Mouse (Mus musculus): ENCODE data around the gene Aldoc. TPM values are rescaled to one million over a fixed set of nuclear protein-coding genes. Genes with fewer than 3 reads are reported as not detected.

Gene Aldoc
- polyA plus RNA-seq, 1 experiment = 2,621 TPM

GRCm38 (mm10) chr11:78324000-78324785 is 1.4 kb downstream of the Aldoc start:
- peak; percentile 52 to 62 for DNase-seq
- TF ChIP-seq POLR2A (IDR thresholded peaks at IDR 0.05; ENCODE audit: borderline replicate concordance, insufficient read depth, low read length) (no peak), CTCF (IDR thresholded peaks at IDR 0.05; ENCODE audit: borderline replicate concordance, insufficient read depth, low read depth, low read length) (no peak)
- Histone ChIP-seq H3K27me3 (ENCODE audit: control insufficient read depth, insufficient read depth, low read length) (no peaks in the 10 kb centered on the region), H3K4me1 (ENCODE audit: control insufficient read depth, insufficient read depth, low read length) (peaks cover 8% of the 10 kb centered on the region), H3K4me3 (replicated peaks; ENCODE audit: insufficient read depth, low read depth, low read length) (peak overlapping the region; percentile 14), H3K27ac (ENCODE audit: insufficient read depth, low read length) (0 out of 2 replicates have a peak overlapping the region, but pooled peaks have one; percentile 0)
- WGBS = 24% methylated on average over 15 of the region's 15 CpGs

DNA sequence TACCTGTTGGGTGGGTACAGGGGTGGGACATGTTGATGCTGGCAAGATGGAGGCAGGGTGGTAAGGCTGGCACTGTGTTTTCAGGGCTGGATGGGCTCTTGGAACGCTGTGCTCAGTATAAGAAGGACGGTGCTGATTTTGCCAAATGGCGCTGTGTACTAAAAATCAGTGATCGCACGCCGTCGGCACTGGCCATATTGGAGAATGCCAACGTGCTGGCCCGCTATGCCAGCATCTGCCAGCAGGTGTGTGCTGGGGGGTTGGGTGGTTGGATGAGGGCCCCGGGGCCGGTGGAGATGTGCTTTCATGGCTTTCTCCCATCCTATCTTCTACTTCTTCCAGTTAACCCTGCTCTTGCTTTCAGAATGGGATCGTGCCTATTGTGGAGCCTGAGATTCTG is 2.2 kb downstream of the Aldoc start:
- H3K27ac ChIP-seq (ENCODE audit: insufficient read depth, low read length) = 0 out of 2 replicates have a peak overlapping the region, but pooled peaks have one; percentile 0
- H3K4me1 ChIP-seq (ENCODE audit: control insufficient read depth, insufficient read depth, low read length) = peaks cover 8% of the 10 kb centered on the region
- WGBS = 25% methylated on average over 12 of the region's 12 CpGs
- no peak for TF ChIP-seq POLR2A (IDR thresholded peaks at IDR 0.05; ENCODE audit: borderline replicate concordance, insufficient read depth, low read length)
- no peak for TF ChIP-seq CTCF (IDR thresholded peaks at IDR 0.05; ENCODE audit: borderline replicate concordance, insufficient read depth, low read depth, low read length)
- H3K4me3 ChIP-seq (replicated peaks; ENCODE audit: insufficient read depth, low read depth, low read length) = peak overlapping the region; percentile 14
- no peaks in the 10 kb centered on the region for H3K27me3 ChIP-seq (ENCODE audit: control insufficient read depth, insufficient read depth, low read length)
- DNase-seq = peak in 1 of 2 experiments; percentile 37

- DNase-seq = no peak
- Histone ChIP-seq H3K4me1 (ENCODE audit: control insufficient read depth, insufficient read depth, low read length) (peaks cover 8% of the 10 kb centered on the region), H3K27ac (ENCODE audit: insufficient read depth, low read length) (no peak overlapping the region), H3K4me3 (replicated peaks; ENCODE audit: insufficient read depth, low read depth, low read length) (no peak overlapping the region), H3K27me3 (ENCODE audit: control insufficient read depth, insufficient read depth, low read length) (no peaks in the 10 kb centered on the region)
- no peak for TF ChIP-seq POLR2A (IDR thresholded peaks at IDR 0.05; ENCODE audit: borderline replicate concordance, insufficient read depth, low read length)
- TF ChIP-seq CTCF (IDR thresholded peaks at IDR 0.05; ENCODE audit: borderline replicate concordance, insufficient read depth, low read depth, low read length) = no peak
- WGBS = 89% methylated on average over 4 of the region's 4 CpGs
Observed at GRCm38 (mm10) chr11:78327215-78327614, 4.4 kb downstream of the Aldoc start.

DNA sequence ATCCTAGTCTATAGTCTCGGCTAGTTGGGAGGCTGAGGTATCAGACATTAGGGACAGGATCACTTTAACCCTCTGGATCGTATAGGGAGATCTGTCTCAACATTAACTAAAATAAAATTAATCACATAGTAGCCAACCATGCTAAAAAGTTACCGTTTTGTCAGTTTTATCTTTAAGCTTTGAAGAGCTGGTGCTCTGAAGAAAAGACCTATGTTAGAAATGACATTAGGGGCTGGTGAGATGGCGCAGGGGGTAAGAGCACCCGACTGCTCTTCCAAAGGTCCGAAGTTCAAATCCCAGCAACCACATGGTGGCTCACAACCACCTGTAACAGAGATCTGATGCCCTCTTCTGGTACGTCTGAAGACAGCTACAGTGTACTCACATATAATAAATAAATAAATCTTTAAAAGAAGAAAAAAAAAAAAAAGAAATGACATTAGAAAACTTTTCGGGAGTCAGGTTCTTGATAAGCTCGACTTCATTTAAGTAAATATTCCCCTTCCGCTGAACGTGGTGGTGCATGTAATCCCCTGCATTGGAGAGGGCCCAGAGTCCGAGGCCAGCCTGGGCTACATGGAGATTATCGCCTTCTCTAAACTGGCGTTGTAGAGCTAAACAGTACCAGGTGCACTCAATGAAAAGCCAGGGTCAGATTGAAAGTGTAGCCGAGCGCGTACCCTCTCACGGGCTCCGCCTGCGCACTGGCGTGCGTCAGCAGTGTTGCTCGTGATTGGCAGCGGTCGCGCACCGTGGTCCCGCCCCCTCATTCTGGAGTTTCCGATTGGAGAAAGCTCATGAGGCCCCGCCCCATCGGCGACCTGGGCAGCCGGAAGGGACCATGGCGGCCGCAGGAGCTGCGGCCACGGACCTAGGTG is 5.1 kb downstream of the Aldoc start, which contains the start of gene Pigs:
Gene Pigs (plus strand): TSS at position 782 of the 878 bp plus-strand sequence.
- TF ChIP-seq CTCF (IDR thresholded peaks at IDR 0.05; ENCODE audit: borderline replicate concordance, insufficient read depth, low read depth, low read length) (no peak), POLR2A (IDR thresholded peaks at IDR 0.05; ENCODE audit: borderline replicate concordance, insufficient read depth, low read length) (peak; percentile 90)
- Histone ChIP-seq H3K4me1 (ENCODE audit: control insufficient read depth, insufficient read depth, low read length) (peaks cover 8% of the 10 kb centered on the region), H3K4me3 (replicated peaks; ENCODE audit: insufficient read depth, low read depth, low read length) (peak within 1 kb of the TSS; percentile 93), H3K27me3 (ENCODE audit: control insufficient read depth, insufficient read depth, low read length) (no peaks in the 10 kb centered on the region), H3K27ac (ENCODE audit: insufficient read depth, low read length) (0 out of 2 replicates have a peak within 1 kb of the TSS, but pooled peaks have one; percentile 55)
- peak; percentile 98 for DNase-seq
- WGBS = 11% methylated on average over 37 of the region's 37 CpGs

DNA sequence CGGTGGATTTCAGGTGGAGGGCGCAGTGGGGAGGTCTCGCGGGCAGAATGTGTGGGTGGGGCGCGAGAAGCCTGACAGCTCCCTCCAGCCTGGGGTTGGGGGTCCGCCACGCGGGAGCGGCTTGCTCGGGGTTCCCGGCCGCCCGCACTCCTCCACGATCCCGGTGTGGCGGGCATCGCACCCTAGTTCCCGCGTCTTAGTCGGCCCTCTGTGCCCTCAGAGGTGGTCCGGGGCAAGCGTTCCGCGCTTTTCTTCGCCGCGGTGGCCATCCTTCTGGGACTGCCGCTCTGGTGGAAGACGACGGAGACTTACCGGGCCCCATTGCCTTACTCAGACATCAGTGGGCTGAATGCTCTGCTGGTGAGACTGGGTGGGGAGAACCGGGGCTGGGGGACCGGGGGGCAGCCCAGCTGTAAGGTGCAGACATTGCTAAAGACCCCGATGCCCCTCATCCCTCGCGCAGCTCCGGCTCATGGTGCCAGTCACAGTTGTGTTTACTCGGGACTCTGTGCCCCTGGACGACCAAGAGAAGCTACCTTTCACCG is 5.8 kb downstream of the Aldoc start:
- H3K4me3 ChIP-seq (replicated peaks; ENCODE audit: insufficient read depth, low read depth, low read length) = peak overlapping the region; percentile 93
- peaks cover 8% of the 10 kb centered on the region for H3K4me1 ChIP-seq (ENCODE audit: control insufficient read depth, insufficient read depth, low read length)
- 0 out of 2 replicates have a peak overlapping the region, but pooled peaks have one; percentile 15 for H3K27ac ChIP-seq (ENCODE audit: insufficient read depth, low read length)
- WGBS = under 1% methylated on average over 40 of the region's 41 CpGs
- TF ChIP-seq POLR2A (IDR thresholded peaks at IDR 0.05; ENCODE audit: borderline replicate concordance, insufficient read depth, low read length) (no peak), CTCF (IDR thresholded peaks at IDR 0.05; ENCODE audit: borderline replicate concordance, insufficient read depth, low read depth, low read length) (no peak)
- H3K27me3 ChIP-seq (ENCODE audit: control insufficient read depth, insufficient read depth, low read length) = no peaks in the 10 kb centered on the region
- DNase-seq = no peak

GRCm38 (mm10) chr11:78332676-78333075 is 9.9 kb downstream of the Aldoc start:
- 92% methylated on average over 12 of the region's 12 CpGs for WGBS
- H3K4me3 ChIP-seq (replicated peaks; ENCODE audit: insufficient read depth, low read depth, low read length) = no peak overlapping the region
- H3K27ac ChIP-seq (ENCODE audit: insufficient read depth, low read length) = no peak overlapping the region
- DNase-seq = no peak
- H3K4me1 ChIP-seq (ENCODE audit: control insufficient read depth, insufficient read depth, low read length) = no peaks in the 10 kb centered on the region
- no peak for TF ChIP-seq POLR2A (IDR thresholded peaks at IDR 0.05; ENCODE audit: borderline replicate concordance, insufficient read depth, low read length)
- TF ChIP-seq CTCF (IDR thresholded peaks at IDR 0.05; ENCODE audit: borderline replicate concordance, insufficient read depth, low read depth, low read length) = no peak
- no peaks in the 10 kb centered on the region for H3K27me3 ChIP-seq (ENCODE audit: control insufficient read depth, insufficient read depth, low read length)

DNA sequence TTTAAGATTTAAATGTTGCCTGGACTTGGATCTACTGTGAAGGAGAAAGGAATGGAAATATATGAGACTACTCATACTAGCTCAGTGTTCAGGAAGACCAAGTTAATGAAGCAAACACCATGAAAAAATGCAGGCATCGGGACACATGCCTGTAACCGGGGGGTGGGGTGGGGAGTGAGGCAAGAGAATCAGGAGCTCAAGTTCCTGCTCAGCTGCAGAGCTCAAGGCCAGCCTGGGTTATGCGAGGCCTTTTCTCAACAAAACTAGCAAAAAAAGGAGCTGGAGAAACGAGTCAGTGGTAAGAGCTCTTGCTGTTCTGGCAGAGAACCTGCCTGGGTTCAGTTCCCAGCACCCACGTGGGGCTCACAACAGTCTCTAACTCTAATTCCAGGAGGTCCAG is 11.2 kb downstream of the Aldoc start:
- Histone ChIP-seq H3K4me3 (replicated peaks; ENCODE audit: insufficient read depth, low read depth, low read length) (no peak overlapping the region), H3K27me3 (ENCODE audit: control insufficient read depth, insufficient read depth, low read length) (no peaks in the 10 kb centered on the region), H3K4me1 (ENCODE audit: control insufficient read depth, insufficient read depth, low read length) (no peaks in the 10 kb centered on the region), H3K27ac (ENCODE audit: insufficient read depth, low read length) (no peak overlapping the region)
- 88% methylated on average over 5 of the region's 5 CpGs for WGBS
- no peak for DNase-seq
- TF ChIP-seq POLR2A (IDR thresholded peaks at IDR 0.05; ENCODE audit: borderline replicate concordance, insufficient read depth, low read length) = no peak
- TF ChIP-seq CTCF (IDR thresholded peaks at IDR 0.05; ENCODE audit: borderline replicate concordance, insufficient read depth, low read depth, low read length) = no peak
